Mouse (Mus musculus) C2C12 (cell line): ENCODE data around the gene Rnf123. TPM values are rescaled to one million over a fixed set of nuclear protein-coding genes. Genes with fewer than 3 reads are reported as not detected.
A peak's percentile ranks its signal among the peaks of the same experiment; 100 is the strongest.

Experiments used
- H3K27me3 ChIP-seq: one replicate; pipeline ENCODE4 v1.6.1; 2011; ENCODE audit not compliant: control insufficient read depth, insufficient read depth, insufficient read length
- H3K36me3 ChIP-seq: one replicate; pipeline ENCODE4 v1.6.1; 2011; ENCODE audit not compliant: control insufficient read depth, insufficient read depth
- H3K4me3 ChIP-seq: one replicate; pipeline ENCODE4 v1.5.1; 2011; ENCODE audit warnings: mild to moderate bottlenecking, control low read depth; ENCODE audit not compliant: poor library complexity, insufficient read depth, severe bottlenecking
- H3K79me2 ChIP-seq: one replicate; pipeline ENCODE4 v1.6.1; 2011; ENCODE audit not compliant: control insufficient read depth, insufficient read depth
- H3K79me3 ChIP-seq: one replicate; pipeline ENCODE4 v1.6.1; 2011; ENCODE audit warnings: low read depth, control low read depth
- H3ac ChIP-seq: one replicate; pipeline ENCODE3; 2011; ENCODE audit warnings: low read depth; ENCODE audit not compliant: control insufficient read depth, insufficient read length
- CEBPB ChIP-seq: IDR thresholded peaks from one replicate; pipeline ENCODE4 v1.6.1; 2011; ENCODE audit warnings: low read depth, mild to moderate bottlenecking, control low read depth, moderate library complexity
- CTCF ChIP-seq: IDR thresholded peaks from one replicate; pipeline ENCODE4 v1.5.1; 2011; ENCODE audit not compliant: control insufficient read depth, insufficient read depth, insufficient read length
- FOSL1 ChIP-seq: IDR thresholded peaks from one replicate; pipeline ENCODE4 v1.8.0; 2011; ENCODE audit warnings: mild to moderate bottlenecking, low read length; ENCODE audit not compliant: poor library complexity, insufficient read depth, severe bottlenecking
- MAX ChIP-seq: IDR thresholded peaks from one replicate; pipeline ENCODE4 v1.6.1; 2011; ENCODE audit warnings: mild to moderate bottlenecking, control low read depth
- MYOD1 ChIP-seq: IDR thresholded peaks from one replicate; pipeline ENCODE4 v1.6.1; 2011; ENCODE audit warnings: low read depth; ENCODE audit not compliant: control insufficient read depth, insufficient read length
- MYOG ChIP-seq: IDR thresholded peaks from one replicate; pipeline ENCODE4 v1.6.1; 2011; ENCODE audit not compliant: control insufficient read depth, insufficient read length; ENCODE audit errors: extremely low read depth
- USF1 ChIP-seq: IDR thresholded peaks from one replicate; pipeline ENCODE4 v1.6.1; 2011; ENCODE audit warnings: low read depth, mild to moderate bottlenecking, control low read depth, moderate library complexity
- polyA plus RNA-seq: library from polyadenylated mRNA; unstranded; fragments of >200 nt; fragmentation: generic; extraction: Trizol; gene quantifications from one replicate; pipeline ENCODE4 v1.2.1, GENCODE M21; 2012; ENCODE audit warnings: missing spikeins

Rnf123 gene
- polyA plus RNA-seq, 1 experiment: 15.4 TPM

GRCm38 (mm10) chr9:108110160-108110559 lies 27.0 kb upstream of the Rnf123 start:
- Histone ChIP-seq H3K36me3 (no peaks in the 10 kb centered on the region), H3ac (no peak overlapping the region), H3K79me3 (no peaks in the 10 kb centered on the region), H3K79me2 (peaks cover under 1% of the 10 kb centered on the region), H3K27me3 (no peaks in the 10 kb centered on the region), H3K4me3 (no peak overlapping the region)
- TF ChIP-seq CTCF: no peak
- TF ChIP-seq USF1: no peak
- no peak for TF ChIP-seq MAX
- no peak for TF ChIP-seq CEBPB
- TF ChIP-seq FOSL1: no peak

GRCm38 (mm10) chr9:108107867-108108266 lies 24.7 kb upstream of the Rnf123 start:
- Histone ChIP-seq H3K79me3 (peaks cover 1% of the 10 kb centered on the region), H3K4me3 (no peak overlapping the region), H3K79me2 (peaks cover 21% of the 10 kb centered on the region), H3ac (no peak overlapping the region), H3K27me3 (no peaks in the 10 kb centered on the region), H3K36me3 (peaks cover 5% of the 10 kb centered on the region)
- TF ChIP-seq MYOD1 (no peak), MYOG (no peak), CEBPB (no peak), MAX (no peak), FOSL1 (no peak)

DNA sequence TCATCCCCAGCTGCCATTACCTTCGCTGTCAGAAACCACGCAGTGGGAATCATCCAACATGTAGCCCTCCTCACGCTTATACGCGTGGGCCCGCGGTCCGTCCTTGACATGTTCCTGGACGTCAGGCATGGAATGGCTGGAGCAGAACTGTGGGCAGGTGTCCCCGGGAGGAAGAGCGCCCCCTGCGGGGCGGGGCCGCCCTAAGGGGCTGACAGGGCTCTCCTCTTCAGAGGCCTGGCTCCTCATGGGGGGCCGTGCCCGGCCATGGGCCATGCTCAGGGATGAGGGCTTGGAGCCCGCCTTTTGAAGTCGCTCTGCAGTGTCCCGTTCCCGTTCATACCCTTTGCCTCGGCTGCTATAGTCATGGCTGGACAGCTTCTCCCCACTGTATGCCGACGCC lies 22.9 kb upstream of the Rnf123 start:
- no peak overlapping the region for H3ac ChIP-seq
- no peaks in the 10 kb centered on the region for H3K27me3 ChIP-seq
- TF ChIP-seq FOSL1 (no peak), CEBPB (no peak), MAX (no peak), MYOG (no peak), CTCF (no peak), MYOD1 (no peak), USF1 (no peak)
- H3K79me2 ChIP-seq: peaks cover 24% of the 10 kb centered on the region
- no peak overlapping the region for H3K4me3 ChIP-seq
- peaks cover 1% of the 10 kb centered on the region for H3K79me3 ChIP-seq
- peaks cover 15% of the 10 kb centered on the region for H3K36me3 ChIP-seq

DNA sequence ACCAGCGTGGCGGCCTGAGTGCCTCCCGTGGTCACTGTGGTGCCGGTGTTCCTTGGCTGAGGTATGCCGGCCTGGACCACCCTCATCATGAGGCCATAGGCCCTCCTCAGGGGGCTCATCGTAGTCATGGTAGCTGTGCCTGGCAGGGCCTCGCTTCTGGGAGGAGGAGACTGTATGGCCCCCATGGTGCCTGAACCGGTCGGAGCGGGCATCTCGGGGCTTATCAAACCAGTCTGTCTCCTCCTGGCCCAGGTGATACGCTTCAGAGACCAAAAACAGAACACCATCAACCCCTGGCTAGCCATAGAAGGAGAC lies 22.4 kb upstream of the Rnf123 start:
- Histone ChIP-seq H3K27me3 (no peaks in the 10 kb centered on the region), H3K79me3 (peaks cover 1% of the 10 kb centered on the region), H3K79me2 (peaks cover 24% of the 10 kb centered on the region), H3ac (peak overlapping the region; percentile 82), H3K4me3 (no peak overlapping the region), H3K36me3 (peaks cover 21% of the 10 kb centered on the region)
- TF ChIP-seq MYOD1 (no peak), CTCF (no peak), MYOG (no peak), FOSL1 (no peak), USF1 (no peak), CEBPB (no peak), MAX (no peak)

- H3K27me3 ChIP-seq: no peaks in the 10 kb centered on the region
- TF ChIP-seq MYOD1: peak; percentile 82
- peak; percentile 92 for TF ChIP-seq MAX
- TF ChIP-seq USF1: no peak
- TF ChIP-seq FOSL1: no peak
- TF ChIP-seq MYOG: no peak
- TF ChIP-seq CEBPB: no peak
- TF ChIP-seq CTCF: no peak
- H3K79me3 ChIP-seq: peaks cover 1% of the 10 kb centered on the region
- H3K4me3 ChIP-seq: peak overlapping the region; percentile 45
- peak overlapping the region; percentile 82 for H3ac ChIP-seq
- peaks cover 24% of the 10 kb centered on the region for H3K79me2 ChIP-seq
- H3K36me3 ChIP-seq: peaks cover 22% of the 10 kb centered on the region
Measured at GRCm38 (mm10) chr9:108104766-108105548, 21.8 kb upstream of the Rnf123 start.

GRCm38 (mm10) chr9:108099619-108100018 lies 16.5 kb upstream of the Rnf123 start:
- H3K27me3 ChIP-seq: no peaks in the 10 kb centered on the region
- no peak overlapping the region for H3ac ChIP-seq
- peaks cover 18% of the 10 kb centered on the region for H3K79me2 ChIP-seq
- peaks cover 1% of the 10 kb centered on the region for H3K79me3 ChIP-seq
- no peak for TF ChIP-seq USF1
- no peak for TF ChIP-seq MAX
- no peak for TF ChIP-seq CTCF
- H3K4me3 ChIP-seq: no peak overlapping the region
- H3K36me3 ChIP-seq: peaks cover 22% of the 10 kb centered on the region
